Mouse (Mus musculus) frontal cortex, adult (tissue): ENCODE data around the gene Lonrf3.

Experiments
- ATAC-seq: cut with Nextera tagmentation; 2 replicates; pipeline ENCODE4 v1.9.2; 2017; ENCODE audit warnings: mild to moderate bottlenecking, moderate library complexity, mixed read lengths; ENCODE audit not compliant: low TSS enrichment

Lonrf3 gene

DNA sequence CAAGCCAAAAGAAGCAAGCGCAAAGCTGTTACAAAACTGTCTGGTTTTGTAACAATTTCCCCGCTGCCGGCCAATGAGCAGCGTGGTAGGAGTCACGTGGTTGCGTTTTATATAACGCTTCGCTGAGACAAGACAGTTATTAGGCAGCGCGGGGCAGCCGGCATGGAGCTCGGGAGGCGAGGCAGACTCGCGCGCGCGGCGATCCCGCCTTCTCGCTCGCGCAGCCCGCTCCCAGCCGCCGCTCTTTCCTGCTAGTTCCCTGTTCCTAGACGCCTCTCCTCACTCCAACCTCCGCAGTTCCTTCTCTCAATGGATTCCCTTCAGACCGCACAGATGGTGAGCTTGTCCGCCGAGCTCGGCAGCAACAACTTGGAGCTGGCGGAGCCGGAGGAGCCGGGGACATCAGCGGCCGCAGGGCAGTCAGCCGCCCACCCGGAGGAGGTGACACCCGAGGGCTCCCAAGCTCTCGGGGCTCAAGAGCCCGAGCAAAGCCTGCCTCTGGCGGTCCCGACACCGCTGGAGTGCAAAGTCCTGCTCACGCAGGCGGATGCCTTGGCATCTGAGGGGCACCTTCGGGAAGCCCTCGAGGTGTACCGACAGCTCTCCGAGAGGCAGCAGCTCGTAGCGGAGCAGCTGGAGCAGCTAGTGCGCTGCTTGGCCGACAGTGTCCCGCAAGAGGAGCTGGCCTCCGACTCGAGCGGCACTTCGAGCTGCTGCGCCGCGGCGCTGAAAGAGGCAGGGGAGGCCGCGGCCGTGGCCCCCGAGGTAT is at the start of gene Lonrf3:
Gene Lonrf3, plus strand, starts transcription at position 83 of the 769 bp plus-strand sequence.
- peak; percentile 89 for ATAC-seq

DNA sequence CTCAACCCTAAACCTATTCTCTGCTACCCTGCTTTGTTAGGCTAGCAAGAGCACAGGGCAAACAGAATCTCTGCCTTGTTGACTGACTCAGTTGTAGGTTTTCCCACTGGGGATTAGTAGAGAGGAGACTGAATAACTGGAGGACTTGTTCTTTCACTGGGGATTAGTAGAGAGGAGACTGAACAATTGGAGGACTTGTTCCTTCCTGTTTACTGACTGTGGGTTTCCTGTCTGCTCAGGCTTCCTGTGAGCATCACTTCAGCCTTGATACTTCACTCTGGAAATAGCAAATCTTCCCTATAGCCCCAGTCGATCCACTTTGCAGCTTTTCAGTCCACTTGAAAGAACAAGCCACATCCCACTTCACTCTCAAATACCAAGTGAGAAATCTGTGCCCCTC is 49.4 kb upstream of the Lonrf3 start:
- no peak for ATAC-seq

DNA sequence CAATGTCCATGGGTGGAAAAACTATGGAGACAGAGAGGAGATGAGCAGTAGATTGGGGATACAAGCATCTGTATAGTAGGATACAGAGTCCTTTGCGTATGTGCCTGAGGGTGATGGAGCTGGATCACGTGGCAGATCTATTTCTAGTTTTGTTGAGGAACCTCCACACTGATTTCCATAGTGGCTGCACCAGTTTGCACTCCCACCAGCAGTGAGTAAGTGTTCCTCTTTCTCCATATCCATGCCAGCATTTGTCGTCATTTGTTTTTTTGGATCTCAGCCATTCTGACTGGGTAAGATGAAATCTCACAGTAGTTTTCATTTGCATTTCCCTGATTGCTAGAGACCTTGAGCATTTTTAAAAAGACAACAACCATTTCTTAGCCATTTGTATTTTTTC is 16.7 kb upstream of the Lonrf3 start:
- peak; percentile 96 for ATAC-seq

DNA sequence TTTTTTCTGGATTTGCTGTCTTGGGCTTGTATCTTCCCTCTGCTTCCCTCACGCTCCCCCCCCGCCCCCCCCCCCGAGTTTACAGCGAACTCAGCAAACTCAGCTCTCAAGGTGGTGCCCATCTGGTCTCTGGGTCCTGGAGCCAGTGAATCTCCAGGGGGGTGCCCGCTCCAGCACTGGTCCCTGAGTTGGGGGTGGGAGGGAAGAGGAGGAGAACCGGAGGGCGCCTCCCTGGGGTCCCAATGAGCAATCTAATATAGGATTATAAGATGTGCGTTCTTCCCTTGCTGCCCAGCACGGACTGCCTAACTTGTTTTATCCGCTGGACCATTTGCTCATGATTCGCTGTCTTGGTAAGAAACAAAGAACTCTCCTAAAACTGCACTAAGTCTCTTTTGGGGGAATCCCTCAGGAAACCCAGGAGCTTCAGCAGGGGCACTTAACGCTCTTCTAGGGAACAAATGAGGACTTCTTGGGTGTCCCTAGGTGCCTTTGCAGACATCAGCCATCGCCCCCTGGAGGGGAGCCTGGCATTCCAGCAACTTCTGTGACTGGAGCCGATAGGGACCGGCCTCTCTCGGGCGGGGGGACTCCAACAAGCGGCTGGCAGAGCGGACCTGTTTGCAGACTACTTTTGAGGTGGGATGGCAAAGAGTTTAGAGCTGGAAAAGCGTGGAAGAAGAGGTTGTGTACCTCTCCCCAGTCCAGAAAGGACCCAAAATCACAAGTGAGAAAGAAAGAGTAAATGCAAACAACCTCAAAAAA is 480 bp upstream of the Lonrf3 start:
- peak; percentile 48 for ATAC-seq

DNA sequence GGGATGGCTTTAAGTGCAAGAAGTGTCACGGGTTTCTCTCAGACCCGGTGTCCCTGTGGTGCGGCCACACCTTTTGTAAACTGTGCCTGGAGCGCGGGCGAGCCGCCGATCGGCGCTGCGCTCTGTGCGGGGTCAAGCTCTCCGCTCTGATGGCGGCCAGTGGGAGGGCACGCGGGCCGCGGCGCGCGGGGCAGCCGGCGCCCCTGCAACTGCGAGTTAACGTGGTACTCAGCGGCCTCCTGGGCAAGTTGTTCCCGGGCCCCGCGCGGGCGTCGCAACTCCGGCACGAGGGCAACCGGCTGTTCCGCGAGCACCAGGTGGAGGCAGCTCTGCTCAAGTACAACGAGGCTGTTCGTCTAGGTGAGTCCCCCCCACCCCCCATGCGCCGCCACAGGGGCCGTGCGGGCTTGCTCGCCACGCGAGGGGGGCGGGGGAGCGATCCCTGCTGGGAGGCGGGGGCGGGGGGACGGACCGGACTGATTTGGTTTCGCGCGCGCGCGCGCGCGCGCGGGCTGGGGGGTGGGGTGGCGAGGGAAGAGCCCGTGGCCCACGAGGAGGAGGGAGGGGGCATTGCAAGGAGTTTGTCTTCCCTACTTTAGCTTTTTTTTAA is 992 bp downstream of the Lonrf3 start:
- ATAC-seq = no peak

DNA sequence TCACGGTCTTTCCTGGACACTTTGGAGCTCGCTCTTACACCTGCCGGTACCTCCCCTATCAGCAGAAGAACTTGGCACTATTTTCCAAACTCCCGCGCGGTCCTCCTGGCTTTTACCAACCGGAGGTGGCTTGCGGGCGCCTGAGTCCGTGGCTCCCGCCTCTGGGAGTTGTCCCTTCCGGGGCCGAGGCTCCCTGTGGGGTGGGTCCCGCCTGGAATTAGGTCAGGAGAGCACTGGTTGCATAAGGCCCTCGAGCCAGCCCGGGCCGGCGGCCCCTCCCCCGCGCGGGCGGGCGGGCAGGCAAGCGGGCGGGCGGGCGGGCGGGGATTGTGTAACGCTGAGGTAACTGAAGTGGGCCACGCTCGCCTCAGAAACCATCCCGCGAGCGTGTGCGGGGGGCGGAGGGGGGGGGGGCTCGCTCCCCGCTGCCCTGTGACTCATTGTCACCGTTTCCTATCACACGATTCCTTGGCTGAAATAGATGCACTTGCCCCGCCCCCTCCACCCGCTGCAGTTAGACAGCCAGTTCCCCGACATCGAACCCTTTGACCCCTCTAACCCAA is 1.8 kb downstream of the Lonrf3 start:
- ATAC-seq = no peak

DNA sequence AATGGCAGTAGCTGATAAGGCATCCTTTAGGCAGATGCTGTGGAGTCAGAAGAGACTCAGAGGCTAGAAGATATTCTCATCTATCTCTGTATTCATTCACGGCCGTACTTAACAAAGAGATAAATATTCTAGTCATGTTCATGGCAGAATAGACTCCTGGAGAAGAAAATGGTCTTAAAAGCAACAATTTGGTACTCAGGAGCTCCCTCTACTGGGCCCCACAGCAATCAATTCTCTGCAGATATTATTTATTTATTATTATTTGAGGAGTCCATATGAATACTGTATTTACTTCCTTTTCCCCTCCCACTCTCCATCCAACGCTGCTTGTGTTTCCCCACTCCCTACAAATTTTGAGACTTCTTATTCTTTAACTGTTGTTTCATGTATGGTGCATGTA is 24.3 kb downstream of the Lonrf3 start:
- no peak for ATAC-seq

DNA sequence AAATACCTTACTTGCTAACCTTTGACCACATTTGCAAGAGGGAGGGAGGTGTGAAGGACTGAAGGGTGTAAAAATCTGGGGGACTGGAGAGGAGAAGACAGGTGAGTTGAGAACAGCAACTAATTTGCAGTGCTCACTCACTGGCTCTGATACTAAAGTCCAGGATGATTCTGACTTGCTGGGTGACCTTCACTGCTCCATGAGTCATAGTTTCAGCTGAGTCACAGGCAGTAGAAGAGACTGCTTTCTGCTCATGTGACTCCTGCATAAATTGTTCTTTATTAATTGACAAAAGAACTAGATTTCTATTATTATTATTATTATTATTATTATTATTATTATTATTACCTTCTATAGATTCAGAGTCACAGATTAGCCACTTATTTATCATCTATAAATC is 57.2 kb downstream of the Lonrf3 start:
- ATAC-seq = no peak

DNA sequence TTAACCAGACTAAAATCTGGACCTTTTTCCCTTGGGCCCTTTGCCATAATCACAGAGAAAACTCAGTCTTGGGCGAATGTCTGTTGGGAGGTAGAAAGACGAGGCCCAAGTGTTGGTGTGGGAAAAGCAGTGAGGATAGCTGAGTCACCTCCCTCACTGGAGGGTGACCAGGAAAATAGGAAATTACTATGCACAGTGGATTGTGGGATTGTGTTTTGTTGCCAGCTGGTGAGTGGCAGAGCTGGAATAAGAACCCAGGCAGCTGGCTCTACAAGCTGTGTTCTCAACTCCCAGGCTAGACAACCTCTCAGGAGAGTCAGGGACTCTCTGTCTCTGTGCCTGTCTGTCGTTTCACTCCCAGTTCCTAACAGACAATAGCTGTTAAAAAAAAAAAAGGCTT is 61.8 kb downstream of the Lonrf3 start:
- ATAC-seq = peak; percentile 87

DNA sequence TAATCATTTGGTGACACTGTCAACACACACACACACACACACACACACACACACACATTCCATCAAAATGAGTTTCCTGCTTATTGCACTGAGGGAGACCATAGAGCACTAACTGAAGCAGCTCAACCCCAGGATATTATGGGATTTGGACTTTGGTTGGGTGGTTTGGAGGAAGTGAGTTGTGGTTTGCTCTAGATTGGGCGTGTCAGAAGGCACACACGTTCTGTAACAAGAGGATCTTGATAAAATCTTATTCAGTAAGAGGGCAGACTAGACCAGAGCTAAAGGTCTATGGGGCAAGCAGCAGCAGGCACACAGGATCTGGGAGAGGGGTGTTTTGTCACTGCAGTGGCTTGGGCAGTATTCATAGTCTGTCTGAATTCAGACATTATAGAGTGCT is 62.4 kb downstream of the Lonrf3 start:
- ATAC-seq = no peak

DNA sequence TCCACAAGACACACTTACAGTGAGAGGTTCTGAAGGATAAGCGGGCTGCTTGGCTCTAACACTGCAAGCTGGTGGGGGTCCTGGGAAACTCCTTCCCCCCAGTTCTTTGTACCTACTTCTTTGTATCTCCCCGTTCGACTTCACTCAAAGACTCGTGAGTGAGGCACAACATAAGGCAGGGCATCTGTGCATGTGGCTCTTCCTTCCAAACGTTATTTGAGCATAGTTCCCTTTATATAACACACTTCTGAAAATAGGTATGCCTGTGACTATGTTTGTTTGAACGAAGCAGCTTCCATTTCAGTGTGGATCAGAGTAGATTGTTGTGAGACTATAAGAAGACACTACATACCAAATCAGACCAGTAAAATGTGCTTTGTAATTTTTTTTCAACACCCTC is 64.5 kb downstream of the Lonrf3 start:
- ATAC-seq = peak; percentile 77

DNA sequence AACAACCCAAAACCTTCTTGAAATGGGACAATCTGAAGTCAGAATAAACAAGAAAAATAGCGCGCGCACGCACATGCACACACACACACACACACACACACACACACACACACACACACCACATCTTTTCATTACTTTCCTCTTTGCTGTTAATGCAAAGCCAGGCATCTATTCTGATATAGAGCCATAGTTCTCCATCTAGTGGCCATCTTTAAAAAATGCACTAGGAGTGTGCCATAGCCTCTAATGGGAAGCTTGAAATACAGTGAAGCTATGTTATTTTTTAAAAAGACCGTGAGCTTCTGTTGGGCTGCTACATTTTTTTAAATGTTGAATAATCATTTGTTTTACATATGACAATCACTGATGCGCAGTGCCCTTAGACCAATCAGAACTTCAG is 65.1 kb downstream of the Lonrf3 start:
- ATAC-seq = peak; percentile 76

DNA sequence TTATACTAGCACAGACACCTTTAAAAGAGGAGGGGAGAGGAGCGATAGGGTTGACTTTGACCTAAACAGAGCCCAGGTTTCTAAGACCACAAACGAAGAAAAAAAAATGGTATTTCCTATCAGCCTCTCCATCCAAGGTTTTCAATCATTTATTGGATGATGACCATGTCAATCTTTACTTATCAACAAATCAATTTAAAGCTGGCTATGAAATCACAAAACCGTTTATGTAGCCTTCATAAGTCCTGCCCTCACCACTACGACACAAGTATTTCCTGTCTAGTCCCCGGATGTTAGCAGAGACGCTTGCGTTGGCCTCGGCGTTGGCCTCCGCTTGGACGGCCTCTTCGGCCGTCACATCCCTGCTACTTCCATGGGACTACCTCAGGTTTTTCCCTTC is 72.8 kb downstream of the Lonrf3 start, which contains the start of gene Gm6268:
Gene Gm6268, plus strand, starts transcription at position 301 of the 400 bp plus-strand sequence.
- ATAC-seq = no peak

DNA sequence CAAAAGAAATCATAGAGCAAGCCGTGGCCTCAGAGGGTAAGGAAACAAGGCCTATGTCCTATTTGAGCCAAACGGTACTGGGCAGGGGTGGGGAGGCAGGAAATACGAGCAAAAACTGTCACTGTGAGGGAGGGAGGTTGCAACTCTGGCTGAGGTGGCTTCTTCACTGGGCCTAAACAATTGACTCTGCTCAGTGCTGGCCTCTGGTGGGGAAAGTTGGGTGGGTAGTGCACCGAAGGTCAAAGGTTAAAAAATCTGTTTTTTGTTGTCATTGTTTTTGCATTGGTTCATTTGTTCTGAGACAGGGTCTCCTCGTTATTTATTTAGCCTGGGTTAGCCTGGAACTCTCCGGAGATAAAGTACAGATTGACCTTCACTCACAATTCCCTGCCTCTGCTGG is 74.2 kb downstream of the Lonrf3 start:
- ATAC-seq = no peak
